Mouse (Mus musculus): Measurements from ENCODE around the gene Gls2. TPM values are rescaled to one million over a fixed set of nuclear protein-coding genes. Genes with fewer than 3 reads are reported as not detected.

Gls2 gene
- polyA plus RNA-seq, 1 experiment from 2014 or later, result 3.2 TPM

DNA sequence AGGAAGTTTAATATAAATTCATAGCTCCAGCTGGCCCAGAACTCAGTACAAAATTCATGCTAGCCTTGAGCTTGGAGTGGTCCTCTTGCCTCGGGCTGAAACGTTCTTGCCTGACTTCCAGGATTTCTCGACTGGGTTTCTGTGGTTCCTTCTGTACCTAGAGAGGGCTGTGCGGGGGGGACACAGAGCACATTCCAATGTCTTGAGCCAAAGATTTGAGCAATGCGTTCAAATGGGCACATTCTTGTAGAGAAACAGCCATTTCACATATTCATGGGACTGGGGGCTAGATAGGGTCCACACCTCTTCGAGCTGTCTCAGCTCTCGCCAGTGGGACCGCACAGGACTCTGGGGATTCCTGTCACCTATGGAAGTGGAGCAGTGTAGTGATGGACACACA, 61.7 kb downstream of the Gls2 start:
- Histone ChIP-seq H3K4me3 (replicated peaks; ENCODE audit: low read length) (no peak overlapping the region), H3K4me2 (ENCODE audit: low read depth, low read length) (no peak overlapping the region), H3K27ac (ENCODE audit: low read length) (no peak overlapping the region), H3K9ac (ENCODE audit: low read length) (no peak overlapping the region), H3K27me3 (ENCODE audit: control insufficient read depth, insufficient read depth, low read length) (no peaks in the 10 kb centered on the region), H3K36me3 (ENCODE audit: control insufficient read depth, insufficient read depth, low read length) (no peaks in the 10 kb centered on the region), H3K4me1 (ENCODE audit: control insufficient read depth, insufficient read depth, low read length) (no peaks in the 10 kb centered on the region), H3K9me3 (replicated peaks; ENCODE audit: control insufficient read depth, low read length) (no peaks in the 10 kb centered on the region)
- ATAC-seq (ENCODE audit: insufficient read depth, low FRiP score), result no peak
- WGBS, result 86% methylated on average over 8 of the region's 8 CpGs

DNA sequence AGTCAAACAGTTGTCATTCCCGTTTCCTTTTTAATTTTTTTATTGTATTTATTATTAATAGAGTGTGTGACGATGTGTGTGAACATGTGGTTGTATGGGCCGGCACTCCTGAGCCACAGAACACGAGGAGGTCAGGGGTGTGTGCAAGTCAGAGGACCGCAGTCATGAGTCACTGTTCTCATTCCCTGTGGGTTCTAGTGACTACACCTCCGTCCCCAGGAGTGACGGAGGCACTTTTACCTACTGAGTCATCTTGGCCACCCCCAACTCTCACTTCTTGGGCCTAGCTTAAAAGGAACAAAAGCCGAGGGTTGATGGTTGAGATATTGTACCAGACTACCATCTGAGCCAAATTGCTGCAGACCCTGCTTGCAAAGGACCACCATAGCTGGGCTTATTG, 62.1 kb downstream of the Gls2 start:
- H3K27ac ChIP-seq (ENCODE audit: low read length), result no peak overlapping the region
- no peak overlapping the region for H3K4me2 ChIP-seq (ENCODE audit: low read depth, low read length)
- no peak overlapping the region for H3K9ac ChIP-seq (ENCODE audit: low read length)
- H3K36me3 ChIP-seq (ENCODE audit: control insufficient read depth, insufficient read depth, low read length), result no peaks in the 10 kb centered on the region
- WGBS, result 77% methylated on average over 8 of the region's 8 CpGs
- H3K4me3 ChIP-seq (replicated peaks; ENCODE audit: low read length), result no peak overlapping the region
- no peaks in the 10 kb centered on the region for H3K9me3 ChIP-seq (replicated peaks; ENCODE audit: control insufficient read depth, low read length)
- ATAC-seq (ENCODE audit: insufficient read depth, low FRiP score), result no peak
- no peaks in the 10 kb centered on the region for H3K27me3 ChIP-seq (ENCODE audit: control insufficient read depth, insufficient read depth, low read length)
- H3K4me1 ChIP-seq (ENCODE audit: control insufficient read depth, insufficient read depth, low read length), result no peaks in the 10 kb centered on the region

- Histone ChIP-seq H3K4me2 (ENCODE audit: low read depth, low read length) (no peak overlapping the region), H3K4me3 (replicated peaks; ENCODE audit: low read length) (no peak overlapping the region), H3K9me3 (replicated peaks; ENCODE audit: control insufficient read depth, low read length) (no peaks in the 10 kb centered on the region), H3K9ac (ENCODE audit: low read length) (no peak overlapping the region), H3K4me1 (ENCODE audit: control insufficient read depth, insufficient read depth, low read length) (no peaks in the 10 kb centered on the region), H3K27me3 (ENCODE audit: control insufficient read depth, insufficient read depth, low read length) (no peaks in the 10 kb centered on the region), H3K36me3 (ENCODE audit: control insufficient read depth, insufficient read depth, low read length) (no peaks in the 10 kb centered on the region), H3K27ac (ENCODE audit: low read length) (no peak overlapping the region)
- no peak for ATAC-seq (ENCODE audit: insufficient read depth, low FRiP score)
- 63% methylated on average over 4 of the region's 4 CpGs for WGBS
These were observed 64.7 kb downstream of the Gls2 start for GRCm38 (mm10) chr10:128258953-128259352.

Other genes with a start within 250 kb of the Gls2 start
- not detected in 2 replicates for gene Hsd17b6, start 186.8 kb upstream of the Gls2 start, polyA plus RNA-seq (2015; fragmentation: Nextera tagmentation; extraction: Ambion mirVana)
- 64.6 and 68.4 TPM in 2 replicates for gene Prim1, start 179.3 kb upstream of the Gls2 start, polyA plus RNA-seq (2015; fragmentation: Nextera tagmentation; extraction: Ambion mirVana)
- 625 and 721 TPM in 2 replicates for gene Naca, start 158.9 kb upstream of the Gls2 start, polyA plus RNA-seq (2015; fragmentation: Nextera tagmentation; extraction: Ambion mirVana)
- 374 and 406 TPM in 2 replicates for gene Ptges3, start 135.5 kb upstream of the Gls2 start, polyA plus RNA-seq (2015; fragmentation: Nextera tagmentation; extraction: Ambion mirVana)
- 2,507 and 2,568 TPM in 2 replicates for gene Atp5b, start 111.2 kb upstream of the Gls2 start, polyA plus RNA-seq (2015; fragmentation: Nextera tagmentation; extraction: Ambion mirVana)
- 8.3 and 10.0 TPM in 2 replicates for gene Baz2a, start 102.9 kb upstream of the Gls2 start, polyA plus RNA-seq (2015; fragmentation: Nextera tagmentation; extraction: Ambion mirVana)
- gene Rbms2, start 14.2 kb upstream of the Gls2 start, polyA plus RNA-seq (2015; fragmentation: Nextera tagmentation; extraction: Ambion mirVana), result 30.3 and 34.2 TPM in 2 replicates
- gene Spryd4, start 17.4 kb downstream of the Gls2 start, polyA plus RNA-seq (2015; fragmentation: Nextera tagmentation; extraction: Ambion mirVana), result 32.4 and 33.5 TPM in 2 replicates
- gene Mip, start 31.4 kb downstream of the Gls2 start, polyA plus RNA-seq (2015; fragmentation: Nextera tagmentation; extraction: Ambion mirVana), result not detected in 2 replicates
- gene Timeless, start 37.6 kb downstream of the Gls2 start, polyA plus RNA-seq (2015; fragmentation: Nextera tagmentation; extraction: Ambion mirVana), result 30.4 and 35.0 TPM in 2 replicates
- gene Apon, start 59.6 kb downstream of the Gls2 start, polyA plus RNA-seq (2015; fragmentation: Nextera tagmentation; extraction: Ambion mirVana), result 0.52 and 0.66 TPM in 2 replicates
- 5.7 and 7.3 TPM in 2 replicates for gene Apof, start 74.2 kb downstream of the Gls2 start, polyA plus RNA-seq (2015; fragmentation: Nextera tagmentation; extraction: Ambion mirVana)
- gene Stat2, start 76.1 kb downstream of the Gls2 start, polyA plus RNA-seq (2015; fragmentation: Nextera tagmentation; extraction: Ambion mirVana), result 14.1 and 16.1 TPM in 2 replicates
- 0.55 and 0.57 TPM in 2 replicates for gene Il23a, start 104.3 kb downstream of the Gls2 start, polyA plus RNA-seq (2015; fragmentation: Nextera tagmentation; extraction: Ambion mirVana)
- 29.0 and 30.4 TPM in 2 replicates for gene Pan2, start 108.9 kb downstream of the Gls2 start, polyA plus RNA-seq (2015; fragmentation: Nextera tagmentation; extraction: Ambion mirVana)
- 310 and 315 TPM in 2 replicates for gene Cnpy2, start 128.0 kb downstream of the Gls2 start, polyA plus RNA-seq (2015; fragmentation: Nextera tagmentation; extraction: Ambion mirVana)
- gene Cs, start 143.3 kb downstream of the Gls2 start, polyA plus RNA-seq (2015; fragmentation: Nextera tagmentation; extraction: Ambion mirVana), result 221 and 230 TPM in 2 replicates
- gene Coq10a, start 174.5 kb downstream of the Gls2 start, polyA plus RNA-seq (2015; fragmentation: Nextera tagmentation; extraction: Ambion mirVana), result 3.4 and 3.5 TPM in 2 replicates
- 8.4 and 10.0 TPM in 2 replicates for gene Ankrd52, start 182.7 kb downstream of the Gls2 start, polyA plus RNA-seq (2015; fragmentation: Nextera tagmentation; extraction: Ambion mirVana)
- 28.7 and 32.9 TPM in 2 replicates for gene Slc39a5, start 206.8 kb downstream of the Gls2 start, polyA plus RNA-seq (2015; fragmentation: Nextera tagmentation; extraction: Ambion mirVana)
- 72.0 and 75.5 TPM in 2 replicates for gene Nabp2, start 217.0 kb downstream of the Gls2 start, polyA plus RNA-seq (2015; fragmentation: Nextera tagmentation; extraction: Ambion mirVana)
- 37.0 and 38.5 TPM in 2 replicates for gene Rnf41, start 217.2 kb downstream of the Gls2 start, polyA plus RNA-seq (2015; fragmentation: Nextera tagmentation; extraction: Ambion mirVana)